Mouse (Mus musculus) heart, embryonic 10.5 days (tissue): ENCODE measurements at regions not wholly inside any gene's neighbourhood (a gene's known extent, or its start where the extent isn't known, plus 50 kb on each side); places are given as distances from the start of the nearest gene placed in this dataset.
A peak's percentile ranks its signal among the peaks of the same experiment; 100 is the strongest.
"Not testable (repeated sequence)": the region's sequence is repeated elsewhere in the genome, so short reads cannot be mapped to it uniquely, and the experiment has no call there.

Experiments used
- DNase-seq: peaks from one replicate; pipeline ENCODE4 v3.0.0-alpha.2; 2017; ENCODE audit warnings: low spot score
- H3K27ac ChIP-seq: fragments of 300-500 bp; sonication (generic); 2 replicates; pipeline ENCODE4 v1.5.1; 2016; ENCODE audit warnings: mild to moderate bottlenecking
- H3K27me3 ChIP-seq: fragments of 300-500 bp; sonication (generic); 2 replicates; pipeline ENCODE4 v1.6.1; 2016; ENCODE audit warnings: mild to moderate bottlenecking; ENCODE audit not compliant: poor library complexity, insufficient read depth, severe bottlenecking
- H3K36me3 ChIP-seq: fragments of 300-500 bp; sonication (generic); 2 replicates; pipeline ENCODE4 v1.6.1; 2016; ENCODE audit warnings: mild to moderate bottlenecking, moderate library complexity
- H3K4me1 ChIP-seq: fragments of 300-500 bp; sonication (generic); 2 replicates; pipeline ENCODE4 v1.6.1; 2016; ENCODE audit warnings: mild to moderate bottlenecking
- H3K4me3 ChIP-seq: fragments of 300-500 bp; sonication (generic); 2 replicates; pipeline ENCODE4 v1.5.1; 2016; ENCODE audit warnings: mild to moderate bottlenecking, moderate library complexity
- H3K9me3 ChIP-seq: fragments of 300-500 bp; sonication (generic); 2 replicates; pipeline ENCODE4 v1.6.1; 2016; ENCODE audit warnings: mild to moderate bottlenecking, moderate library complexity
- WGBS: fragments of 180-500 bp; shearing (Covaris S2); methylation state at CpG from one replicate; pipeline ENCODE4 v1.1.7; 2016; 5-methylcytosine and 5-hydroxymethylcytosine counted together

GRCm38 (mm10) chr13:107799199-107799945 is 244.9 kb upstream of the Smim15 start:
- Histone ChIP-seq H3K27ac (peak overlapping the region; percentile 39; the same call in 1 of the 2 replicates), H3K4me1 (peaks cover 29% of the 10 kb centered on the region), H3K27me3 (no peaks in the 10 kb centered on the region), H3K4me3 (no peak overlapping the region), H3K36me3 (0 out of 2 replicates have a peak, but pooled peaks cover under 1% of the 10 kb centered on the region), H3K9me3 (no peaks in the 10 kb centered on the region)
- WGBS: 35% methylated on average over 13 of the region's 13 CpGs
- DNase-seq: no peak

- Histone ChIP-seq H3K36me3 (no peaks in the 10 kb centered on the region), H3K27ac (no peak overlapping the region), H3K4me3 (no peak overlapping the region), H3K27me3 (no peaks in the 10 kb centered on the region), H3K4me1 (peaks cover 41% of the 10 kb centered on the region), H3K9me3 (no peaks in the 10 kb centered on the region)
- WGBS: 66% methylated on average over 7 of the region's 7 CpGs
- DNase-seq: no peak
Measured at GRCm38 (mm10) chr13:107798144-107798543, 246.1 kb upstream of the Smim15 start.

- 90% methylated on average over 3 of the region's 3 CpGs for WGBS
- no peaks in the 10 kb centered on the region for H3K9me3 ChIP-seq
- H3K4me1 ChIP-seq: peaks cover 66% of the 10 kb centered on the region
- no peaks in the 10 kb centered on the region for H3K27me3 ChIP-seq
- H3K27ac ChIP-seq: no peak overlapping the region
- H3K36me3 ChIP-seq: no peaks in the 10 kb centered on the region
- no peak overlapping the region for H3K4me3 ChIP-seq
- DNase-seq: no peak
Measured at GRCm38 (mm10) chr13:107795516-107795915, 248.7 kb upstream of the Smim15 start.

- no peaks in the 10 kb centered on the region for H3K9me3 ChIP-seq
- H3K36me3 ChIP-seq: no peaks in the 10 kb centered on the region
- H3K4me1 ChIP-seq: peaks cover 54% of the 10 kb centered on the region
- WGBS: 49% methylated on average over 9 of the region's 9 CpGs
- no peaks in the 10 kb centered on the region for H3K27me3 ChIP-seq
- peak overlapping the region; percentile 7; the same call in 1 of the 2 replicates for H3K27ac ChIP-seq
- no peak for DNase-seq
- no peak overlapping the region for H3K4me3 ChIP-seq
Measured at GRCm38 (mm10) chr13:107791770-107792169, 252.5 kb upstream of the Smim15 start.

GRCm38 (mm10) chr13:107784971-107785370 is 259.3 kb upstream of the Smim15 start:
- 58% methylated on average over 5 of the region's 5 CpGs for WGBS
- Histone ChIP-seq H3K27ac (no peak overlapping the region), H3K36me3 (no peaks in the 10 kb centered on the region), H3K4me1 (peaks cover 12% of the 10 kb centered on the region), H3K27me3 (no peaks in the 10 kb centered on the region), H3K9me3 (no peaks in the 10 kb centered on the region), H3K4me3 (no peak overlapping the region)
- no peak for DNase-seq

GRCm38 (mm10) chr13:107781741-107782140 is 262.5 kb upstream of the Smim15 start:
- H3K27me3 ChIP-seq: no peaks in the 10 kb centered on the region
- no peak overlapping the region for H3K27ac ChIP-seq
- no peaks in the 10 kb centered on the region for H3K9me3 ChIP-seq
- 87% methylated on average over 8 of the region's 8 CpGs for WGBS
- peaks cover 3% of the 10 kb centered on the region; the same call in 1 of the 2 replicates for H3K4me1 ChIP-seq
- DNase-seq: no peak
- H3K4me3 ChIP-seq: no peak overlapping the region
- no peaks in the 10 kb centered on the region for H3K36me3 ChIP-seq

- no peaks in the 10 kb centered on the region for H3K9me3 ChIP-seq
- H3K4me1 ChIP-seq: peaks cover 3% of the 10 kb centered on the region; the same call in 1 of the 2 replicates
- 93% methylated on average over 2 of the region's 2 CpGs for WGBS
- H3K4me3 ChIP-seq: no peak overlapping the region
- H3K27me3 ChIP-seq: no peaks in the 10 kb centered on the region
- DNase-seq: no peak
- H3K36me3 ChIP-seq: no peaks in the 10 kb centered on the region
- H3K27ac ChIP-seq: no peak overlapping the region
Measured at GRCm38 (mm10) chr13:107781221-107781620, 263.0 kb upstream of the Smim15 start.

- Histone ChIP-seq H3K27me3 (no peaks in the 10 kb centered on the region), H3K36me3 (no peaks in the 10 kb centered on the region; the same call in 1 of the 2 replicates), H3K9me3 (no peaks in the 10 kb centered on the region), H3K4me3 (no peak overlapping the region), H3K4me1 (peaks cover 3% of the 10 kb centered on the region; the same call in 1 of the 2 replicates), H3K27ac (no peak overlapping the region)
- DNase-seq: no peak
- WGBS: 86% methylated on average over 4 of the region's 4 CpGs
Measured at GRCm38 (mm10) chr13:107779591-107779990, 264.7 kb upstream of the Smim15 start.

- not testable (repeated sequence) for H3K27ac ChIP-seq, H3K4me1 ChIP-seq, H3K36me3 ChIP-seq, H3K4me3 ChIP-seq, H3K27me3 ChIP-seq, H3K9me3 ChIP-seq, DNase-seq
- 93% methylated on average over 19 of the region's 19 CpGs for WGBS
Measured at GRCm38 (mm10) chr13:107774499-107774898, 269.7 kb upstream of the Smim15 start.

- no peaks in the 10 kb centered on the region for H3K4me1 ChIP-seq
- H3K27me3 ChIP-seq: no peaks in the 10 kb centered on the region
- 0 out of 2 replicates have a peak, but pooled peaks cover 5% of the 10 kb centered on the region for H3K36me3 ChIP-seq
- no peak overlapping the region for H3K27ac ChIP-seq
- 73% methylated on average over 2 of the region's 2 CpGs for WGBS
- no peak for DNase-seq
- no peaks in the 10 kb centered on the region for H3K9me3 ChIP-seq
- H3K4me3 ChIP-seq: no peak overlapping the region
Measured at GRCm38 (mm10) chr13:107767262-107767624, 277.0 kb upstream of the Smim15 start.

GRCm38 (mm10) chr13:107766397-107767261 is 277.6 kb upstream of the Smim15 start:
- H3K4me1 ChIP-seq: no peaks in the 10 kb centered on the region
- H3K9me3 ChIP-seq: no peaks in the 10 kb centered on the region
- DNase-seq: no peak
- H3K4me3 ChIP-seq: no peak overlapping the region
- 0 out of 2 replicates have a peak, but pooled peaks cover 5% of the 10 kb centered on the region for H3K36me3 ChIP-seq
- no peaks in the 10 kb centered on the region for H3K27me3 ChIP-seq
- WGBS: 83% methylated on average over 13 of the region's 13 CpGs
- no peak overlapping the region for H3K27ac ChIP-seq

GRCm38 (mm10) chr13:107763911-107764310 is 280.3 kb upstream of the Smim15 start:
- DNase-seq: no peak
- H3K4me3 ChIP-seq: no peak overlapping the region
- WGBS: 84% methylated on average over 5 of the region's 5 CpGs
- no peaks in the 10 kb centered on the region for H3K4me1 ChIP-seq
- H3K9me3 ChIP-seq: no peaks in the 10 kb centered on the region
- H3K36me3 ChIP-seq: no peaks in the 10 kb centered on the region
- H3K27ac ChIP-seq: no peak overlapping the region
- no peaks in the 10 kb centered on the region for H3K27me3 ChIP-seq

GRCm38 (mm10) chr13:107760511-107760910 is 283.7 kb upstream of the Smim15 start:
- Histone ChIP-seq H3K4me1 (no peaks in the 10 kb centered on the region), H3K27me3 (no peaks in the 10 kb centered on the region), H3K27ac (no peak overlapping the region), H3K4me3 (no peak overlapping the region), H3K36me3 (peaks cover 5% of the 10 kb centered on the region; the same call in 1 of the 2 replicates), H3K9me3 (no peaks in the 10 kb centered on the region)
- no peak for DNase-seq
- 87% methylated on average over 8 of the region's 8 CpGs for WGBS
